Mouse (Mus musculus) embryonic fibroblast, embryonic 13.5 days (primary cell): ENCODE data around the gene Tshz2.

Experiments used
- CTCF ChIP-seq: IDR thresholded peaks from 2 replicates; pipeline ENCODE4 v1.5.1; 2011; ENCODE audit warnings: mild to moderate bottlenecking, control low read depth, low read length, moderate library complexity, borderline replicate concordance; ENCODE audit not compliant: insufficient read depth
- POLR2A ChIP-seq: IDR thresholded peaks from 2 replicates; pipeline ENCODE4 v1.6.1; 2011; ENCODE audit warnings: low read depth, mild to moderate bottlenecking, control low read depth, low read length, moderate library complexity

DNA sequence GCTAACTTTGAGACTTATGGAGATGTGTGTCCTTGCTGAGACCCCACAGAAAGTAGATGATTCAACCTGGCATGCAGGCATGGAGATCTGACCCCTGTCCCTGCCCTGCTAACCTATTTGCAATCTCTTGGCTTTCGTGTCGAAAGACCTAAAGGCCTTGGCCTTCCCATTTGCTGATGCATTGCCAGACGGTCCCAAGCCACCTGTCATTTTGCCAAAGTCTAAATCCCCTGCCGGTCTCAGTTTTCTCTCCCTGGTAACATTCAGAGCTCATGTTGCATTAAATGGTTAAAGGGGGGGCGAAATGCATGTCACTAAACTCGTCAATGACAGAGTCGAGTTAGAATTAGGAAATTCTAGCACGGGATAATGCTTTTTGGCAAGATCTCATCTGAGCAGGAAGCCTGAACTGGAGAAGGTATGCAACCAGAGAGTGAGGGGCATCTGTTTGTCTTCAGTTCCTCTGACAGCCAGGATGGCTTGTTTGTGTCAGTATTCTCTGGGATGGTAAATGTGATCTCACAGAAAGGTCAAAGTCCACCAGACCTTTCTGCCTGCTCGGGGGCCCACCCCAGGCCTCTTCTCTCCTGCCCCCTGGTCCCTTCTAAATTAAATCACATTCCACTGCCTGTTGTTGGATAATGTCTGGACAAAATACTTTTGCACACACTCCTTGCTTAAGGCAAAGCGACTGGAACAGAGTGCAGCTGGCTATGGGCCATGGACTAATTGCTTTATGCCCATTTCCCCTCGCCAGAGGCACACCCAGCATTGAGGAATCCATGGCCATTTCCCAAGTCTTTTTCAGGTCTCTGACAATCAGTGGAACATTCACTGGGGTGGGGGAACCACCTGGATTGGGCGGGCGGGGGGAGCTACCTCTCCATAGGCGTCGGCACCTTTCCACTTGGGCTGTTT is 118.0 kb downstream of the Tshz2 start:
- no peak for TF ChIP-seq CTCF
- TF ChIP-seq POLR2A, result no peak
